Mouse (Mus musculus) MEL (cell line): ENCODE results near the gene Smtnl2.

Experiments used
- BHLHE40 ChIP-seq: IDR thresholded peaks from 2 replicates; pipeline ENCODE4 v1.6.1; 2012; ENCODE audit warnings: low read depth, mild to moderate bottlenecking, inconsistent platforms, low read length, improper control_type of control experiment, borderline replicate concordance
- CTCF ChIP-seq, 3 experiments: IDR thresholded peaks in 2 of 3; conservative IDR thresholded peaks in 1 of 3; 2 replicates each; pipeline ENCODE4 v1.5.1; 2011 to 2012; ENCODE audit warnings: low read length in 3 of 3, low read depth in 2 of 3, mild to moderate bottlenecking in 2 of 3, improper control_type of control experiment in 1 of 3, inconsistent platforms in 1 of 3, mixed read lengths in 1 of 3, moderate library complexity in 1 of 3; ENCODE audit not compliant: control insufficient read depth in 1 of 3, insufficient read depth in 1 of 3, poor library complexity in 1 of 3, severe bottlenecking in 1 of 3
- EP300 ChIP-seq, 2 experiments: IDR thresholded peaks; 2 replicates each; pipeline ENCODE4 v1.6.1; 2011; ENCODE audit warnings: improper control_type of control experiment in 2 of 2, low read length in 2 of 2, low read depth in 1 of 2, mild to moderate bottlenecking in 1 of 2
- MAFK ChIP-seq: IDR thresholded peaks from 2 replicates; pipeline ENCODE4 v1.6.1; 2011; ENCODE audit warnings: low read depth, mild to moderate bottlenecking, low read length, improper control_type of control experiment, borderline replicate concordance
- MYC ChIP-seq: IDR thresholded peaks from 2 replicates; pipeline ENCODE4 v1.6.1; 2011; ENCODE audit warnings: low read depth, mild to moderate bottlenecking, low read length, improper control_type of control experiment, moderate library complexity
- POLR2AphosphoS2 ChIP-seq: IDR thresholded peaks from 2 replicates; pipeline ENCODE4 v1.6.1; 2011; ENCODE audit warnings: low read length, improper control_type of control experiment
- TCF12 ChIP-seq: IDR thresholded peaks from 2 replicates; pipeline ENCODE4 v1.6.1; 2014; ENCODE audit warnings: low read depth, mild to moderate bottlenecking, inconsistent platforms, low read length, improper control_type of control experiment, moderate library complexity
- USF1 ChIP-seq: IDR thresholded peaks from 2 replicates; pipeline ENCODE4 v1.6.1; 2014; ENCODE audit warnings: low read depth, mild to moderate bottlenecking, inconsistent platforms, low read length, improper control_type of control experiment, moderate library complexity
- ZMIZ1 ChIP-seq: IDR thresholded peaks from 2 replicates; pipeline ENCODE4 v1.6.1; 2012; ENCODE audit warnings: low read depth, mild to moderate bottlenecking, inconsistent platforms, low read length, improper control_type of control experiment, moderate library complexity

DNA sequence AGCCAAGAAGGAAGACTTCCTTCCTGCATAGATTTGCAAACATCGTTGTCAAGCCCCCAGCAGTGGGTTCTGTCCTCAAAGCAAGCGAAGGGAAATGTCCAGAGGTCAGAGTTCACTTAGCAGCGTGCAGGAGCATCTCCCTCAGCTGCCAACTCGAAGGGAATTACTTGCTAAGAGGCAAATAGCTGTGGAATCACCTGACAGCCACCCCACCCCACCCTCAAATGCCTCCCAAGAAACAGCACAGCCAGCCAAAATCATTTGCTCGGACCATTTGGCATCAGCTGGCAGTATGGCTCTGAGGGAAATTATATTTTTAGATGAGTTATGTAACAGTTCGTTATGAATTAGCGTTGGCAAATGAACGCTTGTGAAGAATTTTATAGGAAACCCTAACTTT, 62.5 kb downstream of the Smtnl2 start:
- TF ChIP-seq CTCF (IDR thresholded peaks at IDR 0.05 in 2 of 3, conservative IDR thresholded peaks at IDR 0.05 in 1 of 3; ENCODE audit: control insufficient read depth in 1 of 3, insufficient read depth in 1 of 3, low read depth in 2 of 3, low read length in 3 of 3, poor library complexity in 1 of 3, severe bottlenecking in 1 of 3) (no peak), TCF12 (no peak), EP300 (IDR thresholded peaks at IDR 0.05; ENCODE audit: low read depth in 1 of 2, low read length in 2 of 2) (no peak), POLR2AphosphoS2 (no peak), MAFK (no peak), USF1 (no peak), BHLHE40 (no peak), MYC (no peak), ZMIZ1 (no peak)
